Mouse (Mus musculus) forebrain, embryonic 14.5 days (tissue): ENCODE results near the gene Aaas. TPM values are rescaled to one million over a fixed set of nuclear protein-coding genes. Genes with fewer than 3 reads are reported as not detected.
"Not testable (repeated sequence)": the region's sequence is repeated elsewhere in the genome, so short reads cannot be mapped to it uniquely, and the experiment has no call there.

Experiments
- ATAC-seq: fragments of 200-750 bp; cut with Nextera tagmentation; 2 replicates; pipeline ENCODE4 v1.8.0; 2017; ENCODE audit warnings: mild to moderate bottlenecking, moderate library complexity
- DNase-seq: peaks from one replicate; pipeline ENCODE4 v3.0.0-alpha.2; 2015; ENCODE audit warnings: low spot score
- H3K27ac ChIP-seq: fragments of 300-500 bp; sonication (generic); 2 replicates; pipeline ENCODE4 v1.5.1; 2014; ENCODE audit warnings: low read depth, mild to moderate bottlenecking, control low read depth, low read length, moderate library complexity
- H3K27me3 ChIP-seq: fragments of 300-500 bp; sonication (generic); replicated peaks from 2 replicates; pipeline ENCODE4 v1.6.1; 2014; ENCODE audit warnings: low read length, control low read depth, mixed read lengths; ENCODE audit not compliant: control insufficient read depth, insufficient read depth
- H3K36me3 ChIP-seq: fragments of 300-500 bp; sonication (generic); 2 replicates; pipeline ENCODE4 v1.6.1; 2014; ENCODE audit warnings: low read length, control low read depth; ENCODE audit not compliant: control insufficient read depth, insufficient read depth
- H3K4me1 ChIP-seq: fragments of 300-500 bp; sonication (generic); 2 replicates; pipeline ENCODE4 v1.6.1; 2014; ENCODE audit warnings: antibody characterized with exemption, low read length, control low read depth; ENCODE audit not compliant: control insufficient read depth, insufficient read depth
- H3K4me2 ChIP-seq: fragments of 300-500 bp; sonication (generic); 2 replicates; pipeline ENCODE4 v1.6.1; 2014; ENCODE audit warnings: mild to moderate bottlenecking, control low read depth, low read length
- H3K4me3 ChIP-seq: fragments of 300-500 bp; sonication (generic); 2 replicates; pipeline ENCODE4 v1.5.1; 2014; ENCODE audit warnings: low read depth, low read length, control low read depth
- H3K9ac ChIP-seq: fragments of 300-500 bp; sonication (generic); 2 replicates; pipeline ENCODE4 v1.6.1; 2014; ENCODE audit warnings: mild to moderate bottlenecking, low read length, control low read depth, moderate library complexity
- H3K9me3 ChIP-seq: fragments of 300-500 bp; sonication (generic); replicated peaks from 2 replicates; pipeline ENCODE4 v1.6.1; 2016; ENCODE audit warnings: low read length, control low read depth, mixed read lengths; ENCODE audit not compliant: control insufficient read depth
- WGBS: fragments of 180-500 bp; shearing (Covaris S2); extraction: QIAGEN DNeasy Blood & Tissue Kit; methylation state at CpG from one replicate; pipeline ENCODE4 v1.1.7; 2014; 5-methylcytosine and 5-hydroxymethylcytosine counted together
- polyA plus RNA-seq: library from polyadenylated mRNA; unstranded; fragments of >200 nt; fragmentation: Nextera tagmentation; extraction: Ambion mirVana; gene quantifications from 2 replicates; pipeline ENCODE4 v1.2.1, GENCODE M21; 2014

Gene Aaas
- polyA plus RNA-seq, 1 experiment from 2014 or later, result 48.2 TPM

DNA sequence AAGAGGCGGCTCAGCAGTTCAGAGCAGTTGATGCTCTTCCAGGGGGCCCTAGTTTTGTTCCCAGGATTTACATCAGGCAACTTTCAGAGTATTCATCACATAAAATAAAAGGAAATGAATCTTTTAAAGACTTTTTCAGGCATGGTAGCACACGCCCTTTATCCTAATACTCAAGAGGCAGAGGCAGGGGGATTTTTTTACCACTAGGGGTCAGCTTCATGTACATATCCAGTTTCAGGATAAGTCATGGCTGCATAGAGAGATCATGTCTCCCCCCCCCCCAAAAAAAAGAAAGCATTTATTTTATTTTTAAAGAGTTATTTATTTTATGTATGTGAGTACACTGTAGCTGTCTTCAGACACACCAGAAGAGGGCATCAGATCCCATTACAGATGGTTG, 3.4 kb upstream of the Aaas start:
- 80% methylated on average over 2 of the region's 2 CpGs for WGBS
- no peak overlapping the region for H3K4me2 ChIP-seq
- H3K4me3 ChIP-seq, result no peak overlapping the region
- ATAC-seq, result no peak
- DNase-seq, result no peak
- H3K9me3 ChIP-seq, result no peaks in the 10 kb centered on the region
- peaks cover 11% of the 10 kb centered on the region; the same call in 1 of the 2 replicates for H3K4me1 ChIP-seq
- no peak overlapping the region for H3K9ac ChIP-seq
- no peaks in the 10 kb centered on the region for H3K36me3 ChIP-seq
- no peak overlapping the region for H3K27ac ChIP-seq
- peaks cover 32% of the 10 kb centered on the region for H3K27me3 ChIP-seq

DNA sequence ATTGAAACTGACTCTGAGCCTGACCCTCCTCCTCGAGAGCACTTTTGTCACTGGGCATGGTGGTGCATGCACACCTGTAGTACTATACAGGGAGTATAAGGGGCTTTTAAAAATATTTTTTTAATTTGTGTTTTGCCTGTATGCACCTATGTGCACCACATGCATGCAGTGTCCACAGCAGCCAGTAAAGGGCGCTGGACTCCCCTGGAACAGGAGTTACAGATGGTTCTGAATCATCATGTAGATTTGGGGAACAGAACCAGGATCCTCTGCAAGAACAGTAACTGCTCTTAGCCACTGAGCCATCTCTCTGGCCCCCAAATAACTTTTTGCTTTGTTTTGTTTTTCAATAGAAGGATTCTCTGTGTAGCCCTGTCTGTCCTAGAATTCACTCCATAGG, 1.6 kb upstream of the Aaas start:
- no peak overlapping the region for H3K27ac ChIP-seq
- H3K4me2 ChIP-seq, result no peak overlapping the region
- DNase-seq (no peak), ATAC-seq (no peak)
- H3K27me3 ChIP-seq, result peaks cover 15% of the 10 kb centered on the region; the same call in 1 of the 2 replicates
- 58% methylated on average over 2 of the region's 2 CpGs for WGBS
- H3K36me3 ChIP-seq, result no peaks in the 10 kb centered on the region
- no peaks in the 10 kb centered on the region for H3K9me3 ChIP-seq
- H3K9ac ChIP-seq, result no peak overlapping the region
- H3K4me3 ChIP-seq, result no peak overlapping the region
- peaks cover 7% of the 10 kb centered on the region; the same call in 1 of the 2 replicates for H3K4me1 ChIP-seq

DNA sequence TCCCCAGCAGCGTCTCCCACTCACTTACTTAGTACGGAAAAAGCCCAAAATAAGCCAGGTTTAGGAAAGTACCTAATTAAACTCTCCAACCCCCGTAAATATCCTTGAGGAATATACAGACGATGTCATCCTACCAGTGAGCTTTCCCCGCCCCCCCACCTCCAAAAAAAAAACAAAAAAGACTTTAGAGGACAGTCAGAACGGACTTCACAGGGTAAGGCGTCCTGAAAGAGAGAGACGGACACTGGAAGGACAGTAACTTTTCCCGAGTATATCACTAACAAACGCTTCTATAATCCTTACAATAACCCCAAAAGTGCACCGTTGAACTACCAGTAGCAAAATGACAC, 346 bp upstream of the Aaas start:
- no peaks in the 10 kb centered on the region for H3K9me3 ChIP-seq
- peak overlapping the region; percentile 73 for H3K9ac ChIP-seq
- peaks cover 7% of the 10 kb centered on the region; the same call in 1 of the 2 replicates for H3K4me1 ChIP-seq
- 8% methylated on average over 11 of the region's 11 CpGs for WGBS
- ATAC-seq (peak; percentile 29), DNase-seq (no peak)
- H3K27ac ChIP-seq, result no peak overlapping the region
- peak overlapping the region; percentile 59 for H3K4me3 ChIP-seq
- H3K27me3 ChIP-seq, result 0 out of 2 replicates have a peak, but pooled peaks cover 3% of the 10 kb centered on the region
- peak overlapping the region; percentile 90 for H3K4me2 ChIP-seq
- peaks cover 9% of the 10 kb centered on the region; the same call in 1 of the 2 replicates for H3K36me3 ChIP-seq

DNA sequence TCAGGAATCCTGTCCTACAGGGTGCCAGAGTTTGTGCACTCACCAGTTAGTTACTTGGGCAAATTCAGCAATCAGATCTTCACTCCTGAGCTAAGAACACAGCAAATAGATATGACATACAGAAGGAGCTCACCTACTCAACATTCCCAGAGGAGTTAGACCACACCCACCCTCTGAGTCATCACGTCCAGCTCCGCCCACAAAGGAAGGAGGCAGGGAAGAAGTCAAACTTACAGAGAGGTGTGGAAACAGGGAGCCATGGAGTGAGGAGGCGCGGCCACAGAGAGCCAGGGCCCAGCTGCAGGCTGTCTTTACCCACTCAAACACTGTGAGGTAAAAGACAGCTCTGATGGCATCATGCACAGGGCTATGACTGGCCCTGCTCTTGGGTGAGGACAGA, 4.1 kb downstream of the Aaas start:
- ATAC-seq, result no peak
- H3K27me3 ChIP-seq, result no peaks in the 10 kb centered on the region
- H3K4me2 ChIP-seq, result no peak overlapping the region
- no peak overlapping the region for H3K4me3 ChIP-seq
- H3K27ac ChIP-seq, result no peak overlapping the region
- WGBS, result 81% methylated on average over 4 of the region's 4 CpGs
- peaks cover 7% of the 10 kb centered on the region; the same call in 1 of the 2 replicates for H3K4me1 ChIP-seq
- no peak for DNase-seq
- peaks cover 29% of the 10 kb centered on the region for H3K36me3 ChIP-seq
- no peaks in the 10 kb centered on the region for H3K9me3 ChIP-seq
- H3K9ac ChIP-seq, result no peak overlapping the region

DNA sequence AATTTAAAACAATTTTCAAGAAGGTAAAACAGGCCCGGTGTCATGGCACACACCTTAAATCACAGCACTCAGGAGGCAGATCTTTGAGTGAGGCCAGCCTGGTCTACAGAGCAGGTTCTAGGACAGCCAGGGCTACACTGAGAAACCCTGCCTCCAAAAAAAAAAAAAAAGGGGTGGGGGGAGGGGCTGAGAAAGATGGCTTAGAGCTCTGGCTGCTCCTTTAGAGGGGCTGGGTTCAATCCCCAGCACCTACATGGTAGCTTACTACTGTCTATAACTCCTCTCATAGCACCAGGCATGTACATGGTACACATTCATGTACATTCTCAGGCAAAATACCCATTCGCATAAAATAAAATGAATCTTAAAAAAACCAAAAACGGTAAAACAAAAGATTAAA, 6.1 kb downstream of the Aaas start:
- no peak for ATAC-seq
- H3K9me3 ChIP-seq, result no peaks in the 10 kb centered on the region
- no peak for DNase-seq
- H3K27ac ChIP-seq, result no peak overlapping the region
- H3K4me1 ChIP-seq, result no peaks in the 10 kb centered on the region
- no peaks in the 10 kb centered on the region for H3K27me3 ChIP-seq
- peaks cover 41% of the 10 kb centered on the region for H3K36me3 ChIP-seq
- 96% methylated on average over 3 of the region's 3 CpGs for WGBS
- H3K9ac ChIP-seq, result no peak overlapping the region
- no peak overlapping the region for H3K4me2 ChIP-seq
- H3K4me3 ChIP-seq, result no peak overlapping the region

DNA sequence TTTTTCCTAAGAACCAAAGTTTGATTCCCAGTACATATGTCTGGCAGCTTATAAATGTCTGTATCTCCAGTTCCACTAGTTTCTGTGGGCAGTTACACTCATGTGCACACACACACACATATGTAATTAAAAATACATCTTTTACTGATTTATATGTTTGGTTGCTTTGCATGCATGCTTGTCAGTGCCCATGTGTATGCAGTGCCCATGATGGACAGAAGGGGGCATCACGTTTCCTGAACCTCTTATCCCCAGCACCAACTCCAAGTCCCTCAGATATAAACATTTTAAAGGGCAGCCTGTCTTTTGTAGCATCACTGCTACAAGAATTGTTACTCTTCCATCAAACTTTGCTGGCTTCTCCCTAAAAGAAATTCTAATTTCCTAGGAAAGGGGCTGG, 9.0 kb downstream of the Aaas start:
- Histone ChIP-seq H3K9me3 (no peaks in the 10 kb centered on the region), H3K36me3 (peaks cover 68% of the 10 kb centered on the region), H3K9ac (no peak overlapping the region), H3K4me3 (no peak overlapping the region), H3K27me3 (no peaks in the 10 kb centered on the region), H3K4me2 (no peak overlapping the region), H3K27ac (no peak overlapping the region), H3K4me1 (no peaks in the 10 kb centered on the region)
- ATAC-seq (no peak), DNase-seq (no peak)
- WGBS, result 12% methylated on average over 1 of the region's 1 CpGs

DNA sequence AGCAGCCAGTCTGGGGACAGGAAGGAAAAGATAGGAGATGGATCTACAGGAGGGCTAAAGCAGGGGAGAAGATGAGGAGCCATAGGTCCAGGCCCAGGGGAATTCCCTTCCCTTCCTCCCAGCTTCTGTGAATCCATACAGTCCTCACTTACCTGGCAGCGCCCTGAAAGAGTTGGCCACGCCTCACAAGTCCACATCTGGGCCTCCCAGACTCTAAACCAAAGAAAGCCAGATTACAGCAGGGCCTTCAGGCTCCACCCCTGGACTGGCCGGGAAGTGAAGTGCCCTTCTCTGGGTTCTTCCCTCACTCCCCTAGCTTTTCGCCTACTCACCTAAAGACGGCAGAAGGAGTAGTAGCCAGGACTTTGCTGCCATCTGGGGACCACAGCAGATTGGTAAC, 11.0 kb downstream of the Aaas start:
- H3K4me3 ChIP-seq, result no peak overlapping the region
- WGBS, result 71% methylated on average over 5 of the region's 5 CpGs
- H3K4me1 ChIP-seq, result no peaks in the 10 kb centered on the region
- H3K9ac ChIP-seq, result no peak overlapping the region
- no peak overlapping the region for H3K27ac ChIP-seq
- H3K27me3 ChIP-seq, result no peaks in the 10 kb centered on the region
- ATAC-seq (no peak), DNase-seq (no peak)
- no peaks in the 10 kb centered on the region for H3K9me3 ChIP-seq
- no peak overlapping the region for H3K4me2 ChIP-seq
- peaks cover 68% of the 10 kb centered on the region for H3K36me3 ChIP-seq

DNA sequence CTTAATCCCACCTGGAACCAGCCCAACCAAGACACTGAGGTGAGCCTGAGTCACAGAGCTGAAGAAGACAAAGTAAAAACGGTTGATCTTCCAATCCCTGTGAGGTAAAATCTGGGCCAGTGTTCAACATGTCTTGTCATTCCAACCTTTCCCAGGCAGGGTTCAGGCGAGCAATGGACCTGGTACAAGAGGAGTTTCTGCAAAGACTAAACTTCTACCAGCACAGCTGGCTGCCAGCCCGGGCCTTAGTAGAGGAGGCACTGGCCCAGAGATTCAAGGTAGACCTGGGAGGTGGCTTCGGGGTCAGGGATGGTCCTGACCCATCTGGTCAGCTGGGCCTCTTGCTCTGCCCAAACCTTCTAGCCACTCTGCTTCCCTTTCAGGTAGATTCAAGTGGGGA, 13.6 kb downstream of the Aaas start:
- Histone ChIP-seq H3K4me2 (no peak overlapping the region), H3K36me3 (peaks cover 79% of the 10 kb centered on the region), H3K27ac (no peak overlapping the region), H3K9ac (no peak overlapping the region), H3K4me3 (no peak overlapping the region), H3K9me3 (no peaks in the 10 kb centered on the region), H3K27me3 (no peaks in the 10 kb centered on the region), H3K4me1 (peaks cover 12% of the 10 kb centered on the region)
- DNase-seq, result no peak
- no peak for ATAC-seq
- 87% methylated on average over 4 of the region's 4 CpGs for WGBS

DNA sequence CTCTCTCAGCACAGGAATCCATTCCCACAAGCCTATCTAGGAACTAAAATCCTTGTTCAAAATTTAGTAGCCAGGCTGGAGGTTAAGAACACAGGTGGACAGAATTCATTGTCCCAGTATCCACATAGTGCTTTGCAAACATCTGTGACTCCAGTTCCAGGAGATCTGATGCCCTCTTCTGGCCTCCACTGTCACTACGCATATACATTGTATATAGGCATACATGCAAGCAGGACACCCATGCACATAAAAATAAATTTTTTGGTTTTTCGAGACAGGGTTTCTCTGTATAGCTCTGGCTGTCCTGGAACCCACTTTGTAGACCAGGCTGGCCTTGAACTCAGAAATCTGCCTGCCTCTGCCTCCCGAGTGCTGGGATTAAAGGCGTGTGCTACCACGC, 14.6 kb downstream of the Aaas start:
- H3K4me3 ChIP-seq, H3K27ac ChIP-seq, H3K4me2 ChIP-seq, H3K9ac ChIP-seq, H3K27me3 ChIP-seq, H3K9me3 ChIP-seq, DNase-seq, ATAC-seq: not testable (repeated sequence)
- peaks cover 79% of the 10 kb centered on the region for H3K36me3 ChIP-seq
- 92% methylated on average over 5 of the region's 5 CpGs for WGBS
- peaks cover 12% of the 10 kb centered on the region for H3K4me1 ChIP-seq
